Mouse (Mus musculus) kidney, adult 18-20 months (tissue): ENCODE measurements around the gene Hist1h4k.
"Not testable (repeated sequence)": the region's sequence is repeated elsewhere in the genome, so short reads cannot be mapped to it uniquely, and the experiment has no call there.

Experiments used
- DNase-seq: peaks from one replicate; pipeline ENCODE4 v3.0.0; 2021

The Hist1h4k gene

GRCm38 (mm10) chr13:21754294-21755001 is 4.1 kb upstream of the Hist1h4k start:
- DNase-seq: not testable (repeated sequence)

- peak; percentile 15 for DNase-seq
Observed at GRCm38 (mm10) chr13:21753524-21754285, 3.4 kb upstream of the Hist1h4k start, which contains the start of the genes Hist1h2ak and Hist1h2bn. Gene Hist1h2ak, minus strand, starts transcription at chr13:21753827. Gene Hist1h2bn, plus strand, starts transcription at chr13:21754123.

- no peak for DNase-seq
Observed at GRCm38 (mm10) chr13:21753051-21753523, 2.8 kb upstream of the Hist1h4k start.

- DNase-seq: no peak
Observed at GRCm38 (mm10) chr13:21752356-21752755, 2.1 kb upstream of the Hist1h4k start.

GRCm38 (mm10) chr13:21751827-21752226 is 1.5 kb upstream of the Hist1h4k start:
- no peak for DNase-seq

GRCm38 (mm10) chr13:21751417-21751816 is 1.1 kb upstream of the Hist1h4k start:
- DNase-seq: no peak

- DNase-seq: no peak
Observed at GRCm38 (mm10) chr13:21749387-21750158, 732 bp downstream of the Hist1h4k start.

- DNase-seq: no peak
Observed at GRCm38 (mm10) chr13:21745006-21745405, 5.3 kb downstream of the Hist1h4k start.

GRCm38 (mm10) chr13:21734906-21735767 is 15.2 kb downstream of the Hist1h4k start, which contains the start of gene Hist1h4j:
Gene Hist1h4j, plus strand, starts transcription at chr13:21735064.
- DNase-seq: peak; percentile 49

GRCm38 (mm10) chr13:21734010-21734905 is 16.0 kb downstream of the Hist1h4k start:
- DNase-seq: peak; percentile 71

GRCm38 (mm10) chr13:21733466-21733865 is 16.8 kb downstream of the Hist1h4k start:
- no peak for DNase-seq

- DNase-seq: no peak
Observed at GRCm38 (mm10) chr13:21729544-21729943, 20.8 kb downstream of the Hist1h4k start.

GRCm38 (mm10) chr13:21727948-21728572 is 22.2 kb downstream of the Hist1h4k start:
- DNase-seq: no peak

- DNase-seq: no peak
Observed at GRCm38 (mm10) chr13:21722993-21723836, 27.1 kb downstream of the Hist1h4k start.

- DNase-seq: no peak
Observed at GRCm38 (mm10) chr13:21722373-21722925, 27.9 kb downstream of the Hist1h4k start.

GRCm38 (mm10) chr13:21721757-21722372 is 28.4 kb downstream of the Hist1h4k start, which contains the start of gene Hist1h2bm:
Gene Hist1h2bm, plus strand, starts transcription at chr13:21722044.
- DNase-seq: peak; percentile 34

- DNase-seq: not testable (repeated sequence)
Observed at GRCm38 (mm10) chr13:21721107-21721756, 29.1 kb downstream of the Hist1h4k start.
